Mouse (Mus musculus): Measurements from ENCODE around the gene Gnptg. TPM values are rescaled to one million over a fixed set of nuclear protein-coding genes. Genes with fewer than 3 reads are reported as not detected.
"Not testable (repeated sequence)": the region's sequence is repeated elsewhere in the genome, so short reads cannot be mapped to it uniquely, and the experiment has no call there.

The Gnptg gene
- polyA plus RNA-seq, 1 experiment: 27.6 TPM

DNA sequence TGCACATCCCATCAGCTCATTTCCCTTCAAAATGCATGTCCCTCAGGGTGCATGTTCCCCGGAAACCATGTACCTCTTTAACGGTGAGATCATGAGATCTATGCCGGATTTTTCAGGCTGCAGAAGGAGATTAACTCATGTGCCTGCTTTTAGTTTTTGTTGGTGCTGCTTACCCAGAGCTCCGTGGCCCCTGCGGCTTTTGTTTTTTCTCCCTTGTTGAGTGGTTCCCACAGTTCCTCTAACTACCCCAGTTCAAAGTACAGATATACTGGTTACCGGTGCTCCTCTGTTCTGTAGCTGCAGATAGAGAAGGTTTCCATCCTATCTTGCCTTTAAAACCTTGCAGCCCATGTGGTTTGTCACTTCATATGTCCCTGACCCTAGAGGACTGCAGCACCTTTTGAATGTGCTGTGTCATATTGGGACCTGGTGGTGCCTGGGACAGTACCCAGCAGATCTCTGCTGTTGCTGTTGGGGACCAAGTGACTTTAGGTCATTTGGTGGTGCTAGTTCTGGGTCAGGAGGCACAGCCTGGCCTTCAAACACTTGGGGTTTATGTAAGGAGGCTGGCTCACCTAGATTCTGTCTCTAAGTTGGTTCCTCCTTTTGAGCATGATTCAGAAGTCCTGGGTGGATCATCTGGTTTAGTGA, 16.8 kb downstream of the Gnptg start:
- no peak overlapping the region for H3K27ac ChIP-seq (replicated peaks; ENCODE audit: low read depth, low read length)

DNA sequence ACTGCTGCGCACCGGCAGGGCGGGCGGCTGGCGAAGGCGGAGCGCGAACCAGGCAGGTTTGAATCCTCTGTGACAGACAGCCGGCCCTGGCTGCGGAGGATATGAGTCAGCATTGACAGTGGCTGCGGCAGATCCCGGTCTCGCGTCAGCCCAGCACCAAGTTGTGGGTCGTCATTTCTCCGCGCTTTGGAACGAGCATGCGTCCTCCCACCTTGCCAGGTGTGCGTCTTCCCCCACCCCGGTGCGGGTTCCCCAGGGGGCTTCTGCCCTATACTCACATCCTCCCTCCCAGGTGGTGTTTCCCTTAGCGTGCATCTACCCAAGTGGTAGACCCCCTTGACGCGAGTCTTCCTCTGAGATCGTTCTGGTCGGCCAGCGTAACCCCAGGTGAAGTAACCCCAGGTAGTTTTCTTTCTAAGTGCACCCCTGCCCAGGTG, 17.4 kb downstream of the Gnptg start:
- H3K27ac ChIP-seq (replicated peaks; ENCODE audit: low read depth, low read length); H3K4me3 ChIP-seq (ENCODE audit: insufficient read depth, low read depth, low read length); H3K4me1 ChIP-seq (ENCODE audit: control insufficient read depth, insufficient read depth, insufficient read length, low read length): not testable (repeated sequence)

More for the DNA sequence above, 16.8 kb downstream of the Gnptg start:
- Histone ChIP-seq H3K4me1 (ENCODE audit: control insufficient read depth, insufficient read depth, insufficient read length, low read length) (0 out of 2 replicates have a peak, but pooled peaks cover 6% of the 10 kb centered on the region), H3K4me3 (ENCODE audit: insufficient read depth, low read depth, low read length) (no peak overlapping the region)

DNA sequence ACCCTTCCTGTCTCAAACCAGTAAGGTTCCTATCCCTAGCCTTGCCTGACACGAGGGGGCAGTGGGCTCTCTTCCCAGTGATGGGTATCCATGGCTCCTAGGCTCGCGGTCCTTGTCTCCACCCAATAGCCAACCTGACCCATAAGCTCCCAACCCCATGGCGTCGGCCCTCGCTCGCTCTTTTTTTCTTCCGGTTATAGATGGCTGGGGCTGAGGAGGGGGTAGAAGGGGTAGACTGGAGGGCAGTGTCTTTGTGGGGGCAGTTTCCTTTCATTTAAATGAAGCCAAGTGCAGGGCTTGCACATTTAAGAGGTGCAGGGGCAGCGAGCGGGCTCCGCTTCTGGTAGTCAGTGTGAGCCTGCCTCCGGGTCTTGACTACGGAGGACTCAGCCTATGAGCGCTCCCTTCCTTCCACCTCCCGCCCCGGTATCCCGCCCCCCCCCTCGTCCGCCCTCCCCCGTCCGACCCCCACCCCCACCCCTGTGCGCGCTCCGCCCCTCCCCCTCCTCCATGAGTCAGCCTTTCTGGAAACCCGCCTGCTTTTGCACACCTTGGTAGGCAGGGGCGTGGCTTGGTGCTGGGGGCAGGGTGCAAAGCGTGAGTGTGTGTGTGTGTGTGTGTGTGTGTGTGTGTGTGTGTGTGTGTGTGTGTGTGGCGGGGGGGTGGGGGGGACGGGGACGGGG, 18.0 kb downstream of the Gnptg start:
- peak overlapping the region; percentile 43 for H3K4me3 ChIP-seq (ENCODE audit: insufficient read depth, low read depth, low read length)
- 0 out of 2 replicates have a peak, but pooled peaks cover 6% of the 10 kb centered on the region for H3K4me1 ChIP-seq (ENCODE audit: control insufficient read depth, insufficient read depth, insufficient read length, low read length)
- H3K27ac ChIP-seq (replicated peaks; ENCODE audit: low read depth, low read length): no peak overlapping the region

DNA sequence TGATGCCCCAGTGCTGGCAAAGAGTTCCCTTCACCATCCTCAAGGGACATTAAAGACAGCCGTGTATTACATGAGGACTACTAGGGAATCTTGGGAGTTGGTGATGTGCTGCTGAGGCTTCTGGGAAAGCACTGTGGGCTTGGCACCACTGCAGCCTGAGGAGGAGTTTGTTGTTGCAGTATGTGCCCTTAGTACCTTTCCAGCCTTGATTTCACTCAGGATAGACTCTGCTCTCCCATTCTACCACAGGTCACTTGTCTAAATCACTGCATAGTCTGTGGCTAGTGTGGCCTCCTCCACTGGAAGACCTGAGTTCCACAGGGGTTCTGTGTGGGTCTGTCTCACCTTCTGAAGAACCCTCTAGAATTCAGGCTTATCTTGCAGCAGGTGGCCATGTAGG, 19.2 kb downstream of the Gnptg start:
- Histone ChIP-seq H3K4me1 (ENCODE audit: control insufficient read depth, insufficient read depth, insufficient read length, low read length) (0 out of 2 replicates have a peak, but pooled peaks cover 6% of the 10 kb centered on the region), H3K4me3 (ENCODE audit: insufficient read depth, low read depth, low read length) (no peak overlapping the region), H3K27ac (replicated peaks; ENCODE audit: low read depth, low read length) (no peak overlapping the region)

DNA sequence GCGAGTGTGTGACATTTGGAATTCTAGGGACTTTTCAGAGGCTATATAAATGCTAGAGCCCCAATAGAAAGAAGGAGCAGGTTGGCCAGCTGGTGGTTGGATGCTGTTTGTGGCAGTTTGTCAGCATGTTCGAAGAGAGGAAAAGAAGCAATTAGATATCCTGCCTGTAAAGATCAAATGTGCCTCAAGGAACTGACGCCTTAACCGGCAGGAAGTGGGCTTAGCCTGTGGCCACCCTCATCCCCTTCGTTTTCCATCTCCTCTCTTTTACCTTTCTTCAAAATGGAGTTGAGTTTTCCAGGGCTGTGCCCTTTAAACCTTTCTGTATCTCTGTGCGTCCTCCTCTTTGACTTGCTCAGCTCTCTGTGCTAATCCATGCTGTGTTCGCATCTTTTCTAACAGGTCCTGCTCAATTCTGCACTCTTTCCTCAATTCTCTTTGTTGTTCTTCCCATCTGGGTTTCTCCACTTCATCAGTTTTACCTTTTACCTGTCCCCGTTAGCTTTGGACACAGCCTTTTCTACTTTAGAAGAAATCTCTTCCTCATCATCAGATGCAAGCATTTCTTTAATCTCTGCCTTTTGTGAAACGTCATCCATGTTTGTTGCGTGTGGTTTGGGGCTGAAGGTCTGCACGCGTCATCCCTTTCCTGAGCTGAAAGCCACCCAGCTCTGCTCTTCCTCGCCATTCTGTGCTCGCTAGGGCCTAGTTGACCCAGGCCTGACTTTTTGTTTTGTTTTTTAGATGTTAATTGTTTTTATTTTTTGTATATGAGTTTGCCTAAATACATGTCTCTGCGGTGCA, 20.2 kb downstream of the Gnptg start:
- Histone ChIP-seq H3K4me1 (ENCODE audit: control insufficient read depth, insufficient read depth, insufficient read length, low read length) (0 out of 2 replicates have a peak, but pooled peaks cover 6% of the 10 kb centered on the region), H3K4me3 (ENCODE audit: insufficient read depth, low read depth, low read length) (no peak overlapping the region), H3K27ac (replicated peaks; ENCODE audit: low read depth, low read length) (no peak overlapping the region)

DNA sequence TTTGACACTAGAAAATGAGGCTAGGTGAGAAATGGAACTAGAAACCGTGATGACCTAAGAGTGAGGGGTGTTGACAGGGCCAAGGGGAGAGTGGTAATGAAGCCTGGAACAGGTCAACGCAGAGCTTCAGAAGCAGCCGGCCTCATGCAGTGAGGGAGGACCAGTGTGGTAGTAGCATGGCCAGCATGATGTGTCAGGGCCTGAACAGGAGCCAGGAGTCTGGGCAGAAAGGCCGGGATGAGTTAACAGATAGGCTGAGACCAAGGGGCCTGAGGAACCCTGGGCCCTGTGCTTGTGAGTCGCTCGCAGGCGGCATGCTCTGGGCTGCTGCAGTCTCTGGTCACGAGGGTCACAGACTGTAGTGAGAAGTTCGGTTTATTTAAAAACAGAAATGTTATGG, 21.0 kb downstream of the Gnptg start:
- Histone ChIP-seq H3K27ac (replicated peaks; ENCODE audit: low read depth, low read length) (no peak overlapping the region), H3K4me3 (ENCODE audit: insufficient read depth, low read depth, low read length) (no peak overlapping the region), H3K4me1 (ENCODE audit: control insufficient read depth, insufficient read depth, insufficient read length, low read length) (0 out of 2 replicates have a peak, but pooled peaks cover 6% of the 10 kb centered on the region)

DNA sequence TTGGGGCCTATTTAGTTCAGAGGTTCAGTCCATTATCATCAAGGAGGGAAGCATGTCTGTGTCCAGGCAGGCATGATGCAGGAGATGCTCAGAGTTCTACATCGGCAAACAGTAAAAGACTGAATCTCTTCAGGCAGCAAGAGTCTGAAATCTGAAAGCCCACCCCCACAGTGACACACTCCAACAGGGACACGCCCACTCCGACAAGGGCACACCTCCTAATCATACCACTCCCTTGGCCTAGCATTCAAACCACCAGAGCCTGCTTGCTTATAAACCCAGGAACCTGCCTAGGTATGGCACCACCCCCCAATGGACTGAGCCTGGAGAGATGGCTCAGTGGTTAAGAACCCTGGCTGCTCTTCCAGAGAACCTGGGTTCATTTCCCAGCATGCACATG, 24.5 kb downstream of the Gnptg start:
- no peak overlapping the region for H3K27ac ChIP-seq (replicated peaks; ENCODE audit: low read depth, low read length)
- no peaks in the 10 kb centered on the region for H3K4me1 ChIP-seq (ENCODE audit: control insufficient read depth, insufficient read depth, insufficient read length, low read length)
- no peak overlapping the region for H3K4me3 ChIP-seq (ENCODE audit: insufficient read depth, low read depth, low read length)

DNA sequence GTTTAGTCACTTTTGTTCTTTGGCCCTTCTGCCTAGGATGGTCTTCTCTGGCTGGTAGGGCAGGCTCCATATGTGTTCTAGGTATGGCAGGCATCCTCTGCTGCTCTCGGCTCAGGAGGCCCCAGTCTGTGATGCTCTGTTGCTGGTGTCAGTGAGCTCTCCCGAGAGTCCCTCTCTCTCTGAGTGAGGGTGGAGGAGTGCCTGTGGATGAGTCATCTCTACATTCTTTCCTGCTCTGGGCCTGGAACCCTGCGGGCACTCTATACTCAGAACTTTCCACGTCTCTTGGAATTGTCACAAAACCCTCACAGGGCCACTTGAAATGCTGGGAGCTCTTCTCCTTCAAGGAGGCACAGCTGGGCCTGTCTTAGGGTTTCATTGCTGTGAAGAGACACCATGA, 28.2 kb downstream of the Gnptg start:
- Histone ChIP-seq H3K4me1 (ENCODE audit: control insufficient read depth, insufficient read depth, insufficient read length, low read length) (no peaks in the 10 kb centered on the region), H3K27ac (replicated peaks; ENCODE audit: low read depth, low read length) (peak overlapping the region; percentile 67), H3K4me3 (ENCODE audit: insufficient read depth, low read depth, low read length) (no peak overlapping the region)

DNA sequence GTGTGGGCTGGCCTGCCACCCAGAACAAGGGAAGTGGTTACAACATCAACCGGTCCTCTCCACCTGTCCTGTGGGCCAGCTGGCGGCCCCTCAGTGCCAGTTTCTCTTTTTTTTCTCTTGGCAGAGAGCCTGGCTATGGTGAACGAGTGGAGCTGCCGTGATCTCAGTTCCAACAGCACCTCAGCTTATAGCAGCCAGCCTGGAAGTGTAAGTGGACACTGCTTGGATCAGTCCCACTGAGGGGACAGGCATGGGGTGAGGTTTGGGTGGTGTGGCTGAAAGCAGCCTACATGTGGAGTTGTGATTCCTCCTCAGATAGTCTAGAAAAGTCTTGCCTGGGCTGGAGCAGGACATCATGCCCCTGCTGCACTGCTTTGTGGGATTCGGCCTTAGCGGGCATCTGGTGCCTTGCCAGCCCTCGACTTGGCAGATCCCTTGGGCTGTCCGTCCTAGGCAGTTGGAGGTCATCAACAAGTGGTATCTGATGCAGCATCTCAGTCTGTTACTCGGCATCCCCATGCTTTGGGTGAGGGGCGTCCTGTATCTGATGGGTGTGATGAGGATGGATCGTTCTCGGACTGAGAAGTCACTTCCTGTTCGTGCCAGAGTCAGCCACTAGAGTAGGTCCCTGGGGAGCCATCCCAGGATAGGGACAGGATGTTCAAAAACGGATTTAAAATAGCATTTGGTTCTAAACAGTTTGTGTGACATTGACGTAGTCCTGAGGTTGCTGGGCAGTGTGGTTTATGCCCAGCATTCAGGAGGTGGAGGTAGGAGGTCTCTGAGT, 29.1 kb downstream of the Gnptg start:
- Histone ChIP-seq H3K4me1 (ENCODE audit: control insufficient read depth, insufficient read depth, insufficient read length, low read length) (no peaks in the 10 kb centered on the region), H3K4me3 (ENCODE audit: insufficient read depth, low read depth, low read length) (no peak overlapping the region), H3K27ac (replicated peaks; ENCODE audit: low read depth, low read length) (peak overlapping the region; percentile 67)

DNA sequence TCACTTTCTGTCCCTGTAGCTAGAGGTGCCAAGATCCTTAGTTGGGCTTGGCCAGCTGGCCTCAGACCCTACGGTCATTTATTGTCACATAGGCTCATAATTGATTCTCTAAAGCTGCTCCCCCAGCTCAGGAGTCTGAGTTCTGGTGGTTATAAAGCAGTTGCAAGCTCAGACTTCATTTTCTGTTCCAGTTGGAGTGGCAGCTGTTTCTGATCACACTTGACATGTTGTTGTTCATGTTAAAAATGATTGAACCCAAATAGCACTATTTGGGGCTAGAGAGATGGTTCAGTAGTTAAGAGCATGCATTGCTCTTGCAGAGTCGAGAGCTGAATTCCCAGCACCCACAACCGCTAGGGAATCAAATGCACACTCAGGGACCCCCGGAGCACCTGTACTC, 29.9 kb downstream of the Gnptg start:
- H3K27ac ChIP-seq (replicated peaks; ENCODE audit: low read depth, low read length): no peak overlapping the region
- H3K4me3 ChIP-seq (ENCODE audit: insufficient read depth, low read depth, low read length): no peak overlapping the region
- H3K4me1 ChIP-seq (ENCODE audit: control insufficient read depth, insufficient read depth, insufficient read length, low read length): no peaks in the 10 kb centered on the region

DNA sequence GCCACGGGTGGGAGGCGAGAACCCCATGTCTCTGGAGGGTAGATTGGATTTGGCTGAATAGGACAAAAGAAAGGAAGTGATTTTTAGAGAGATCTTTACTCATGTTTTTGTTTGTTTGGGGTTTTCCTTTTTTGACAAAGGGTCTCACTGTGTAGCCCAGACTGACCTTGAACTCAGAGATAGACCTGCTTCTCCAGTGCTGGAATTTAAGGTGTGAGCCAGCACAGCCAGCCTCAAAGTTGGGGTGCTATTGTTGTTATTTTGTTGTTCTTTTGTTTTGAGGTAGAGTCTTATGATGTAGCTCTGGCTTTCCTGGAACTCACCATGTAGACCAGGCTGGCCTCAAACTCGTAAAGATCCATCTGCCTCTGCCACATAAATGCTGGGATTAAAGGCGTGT, 37.5 kb downstream of the Gnptg start:
- H3K27ac ChIP-seq (replicated peaks; ENCODE audit: low read depth, low read length): no peak overlapping the region
- no peaks in the 10 kb centered on the region for H3K4me1 ChIP-seq (ENCODE audit: control insufficient read depth, insufficient read depth, insufficient read length, low read length)
- no peak overlapping the region for H3K4me3 ChIP-seq (ENCODE audit: insufficient read depth, low read depth, low read length)

DNA sequence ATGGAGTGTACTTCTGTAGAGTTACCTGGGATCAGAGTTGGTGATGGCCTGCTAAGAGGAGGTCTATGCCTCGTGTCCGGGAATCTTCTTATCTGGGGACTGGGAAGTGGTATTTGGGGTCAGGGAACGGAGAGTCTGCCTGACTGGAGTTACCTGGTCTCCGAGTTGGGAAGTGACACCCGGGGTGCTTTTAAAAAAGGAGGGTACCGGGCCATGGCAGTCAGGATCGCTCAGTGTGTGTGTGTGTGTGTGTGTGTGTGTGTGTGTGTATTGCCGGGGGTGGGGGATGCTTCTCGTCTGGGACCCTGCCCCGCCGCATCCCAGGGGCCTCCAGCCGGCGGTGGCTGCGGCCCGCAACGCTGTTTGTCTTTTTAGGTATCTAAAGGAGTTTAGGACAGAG, 50.8 kb downstream of the Gnptg start:
- H3K4me3 ChIP-seq (ENCODE audit: insufficient read depth, low read depth, low read length): peak overlapping the region; percentile 95
- H3K4me1 ChIP-seq (ENCODE audit: control insufficient read depth, insufficient read depth, insufficient read length, low read length): peaks cover 6% of the 10 kb centered on the region; the same call in 1 of the 2 replicates
- H3K27ac ChIP-seq (replicated peaks; ENCODE audit: low read depth, low read length): no peak overlapping the region

DNA sequence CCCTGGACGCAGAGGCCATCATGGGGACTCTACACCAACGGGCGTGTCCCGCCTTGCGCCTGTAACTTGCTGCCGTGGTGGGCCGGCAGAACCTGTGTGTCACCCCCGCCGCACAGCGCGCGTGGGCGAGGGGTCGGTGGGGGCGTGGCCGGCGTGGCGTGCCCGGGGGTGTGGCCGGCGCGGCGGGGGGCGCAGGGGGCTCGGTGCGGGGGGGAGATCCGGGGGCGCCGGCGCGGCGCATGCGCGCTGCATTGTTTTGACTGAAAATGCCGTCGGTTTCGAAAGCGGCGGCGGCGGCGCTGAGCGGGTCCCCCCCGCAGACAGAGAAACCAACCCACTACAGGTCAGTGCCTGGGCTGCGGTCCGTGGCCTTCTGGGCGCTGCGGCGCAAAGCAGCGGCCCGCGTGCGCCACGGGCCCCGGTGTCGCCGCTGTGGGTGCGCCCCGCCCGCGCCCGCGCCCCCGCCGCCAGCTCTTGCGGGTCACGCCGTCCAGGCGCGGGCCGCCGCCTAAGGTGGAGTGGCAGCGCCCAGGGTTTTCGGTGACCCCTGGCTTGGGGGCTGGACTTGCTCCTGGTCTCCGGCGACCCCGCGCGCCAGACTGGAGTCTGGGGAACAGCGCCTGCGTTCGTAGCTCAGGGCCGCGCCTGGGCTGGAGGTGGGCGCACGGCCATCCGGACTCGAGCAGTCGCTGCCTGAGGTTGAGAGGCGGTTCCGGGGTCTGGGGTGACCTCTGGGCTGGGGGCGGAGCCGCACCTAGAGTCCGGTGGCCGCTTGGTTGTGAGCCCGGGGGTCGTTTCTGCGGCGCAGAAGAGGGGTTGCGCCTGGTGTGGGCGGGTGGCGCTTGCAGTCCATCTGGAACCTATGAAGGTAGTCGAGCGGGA, 51.5 kb downstream of the Gnptg start, which contains the start of gene Unkl:
Gene Unkl (plus strand): TSS at position 248 of the 882 bp plus-strand sequence.
- Histone ChIP-seq H3K4me1 (ENCODE audit: control insufficient read depth, insufficient read depth, insufficient read length, low read length) (peaks cover 6% of the 10 kb centered on the region; the same call in 1 of the 2 replicates), H3K4me3 (ENCODE audit: insufficient read depth, low read depth, low read length) (peak within 1 kb of the TSS; percentile 95), H3K27ac (replicated peaks; ENCODE audit: low read depth, low read length) (peak within 1 kb of the TSS; percentile 78)

DNA sequence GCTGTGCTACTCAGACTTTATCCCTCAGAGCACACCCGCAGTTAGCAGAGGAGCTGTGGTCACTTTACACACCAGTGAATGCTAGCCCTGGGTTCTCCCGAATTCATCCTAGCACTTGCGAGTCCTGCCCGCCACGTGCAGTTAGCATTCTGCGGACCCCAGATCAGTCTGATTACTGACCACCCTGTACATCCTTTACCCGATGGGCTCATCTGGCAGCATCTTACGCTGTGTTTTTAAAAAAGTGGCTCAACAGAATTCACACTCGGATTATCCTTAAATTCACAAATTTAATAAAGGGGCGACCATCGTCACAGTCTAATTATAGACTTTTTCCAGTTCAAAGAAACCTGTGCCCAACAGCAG, 52.2 kb downstream of the Gnptg start:
- Histone ChIP-seq H3K4me3 (ENCODE audit: insufficient read depth, low read depth, low read length) (peak overlapping the region; percentile 95), H3K4me1 (ENCODE audit: control insufficient read depth, insufficient read depth, insufficient read length, low read length) (peaks cover 3% of the 10 kb centered on the region; the same call in 1 of the 2 replicates), H3K27ac (replicated peaks; ENCODE audit: low read depth, low read length) (peak overlapping the region; percentile 32)

All from brown adipose tissue, adult 24 weeks (tissue).